In genomic region chr8:72589286-72589685, GRCm38 (mm10) we compare ENCODE assay signal across 13 mouse cellular contexts. TPM values are rescaled to one million over a fixed set of nuclear protein-coding genes. Genes with fewer than 3 reads are reported as not detected.
DNase-seq lines count a peak whose midpoint lies in the region; ATAC-seq and TF ChIP-seq lines count a peak whose summit lies in the region.
"Had no signal": no experiment of that assay in that cellular context is flagged by ENCODE, and none has a peak within 500 bp of the region (broad histone marks: within the 10 kb centered on the region; RNA-seq: fewer than 3 reads in every experiment).

No protein-coding gene starts in this region.

- H3K4me2 ChIP-seq in heart, postnatal 0 days (ENCODE audit: low read depth, low read length): no peak overlapping the region
- no peak overlapping the region for H3K4me2 ChIP-seq in hindbrain, embryonic 11.5 days (replicated peaks; ENCODE audit: low read depth, low read length)
- H3K4me2 ChIP-seq in midbrain, embryonic 13.5 days (replicated peaks): no peak overlapping the region

- 48% methylated on average over 7 of the region's 7 CpGs for WGBS in heart, postnatal 0 days
- WGBS in hindbrain, embryonic 11.5 days: 88% methylated on average over 7 of the region's 7 CpGs
- 86% methylated on average over 7 of the region's 7 CpGs for WGBS in midbrain, embryonic 13.5 days

- no peak for TF ChIP-seq CTCF in heart, postnatal 0 days (IDR thresholded peaks at IDR 0.05; ENCODE audit: low read depth)

- H3K9me3 ChIP-seq in heart, postnatal 0 days (replicated peaks; ENCODE audit: control insufficient read depth, low read length): no peaks in the 10 kb centered on the region
- no peaks in the 10 kb centered on the region for H3K9me3 ChIP-seq in hindbrain, embryonic 11.5 days (ENCODE audit: control insufficient read depth, low read length)
- no peaks in the 10 kb centered on the region for H3K9me3 ChIP-seq in midbrain, embryonic 13.5 days

- TF ChIP-seq EP300 in heart, postnatal 0 days (IDR thresholded peaks at IDR 0.05; ENCODE audit: low read depth): no peak

- H3K4me1 ChIP-seq in heart, postnatal 0 days (ENCODE audit: control insufficient read depth, insufficient read depth): peaks cover 21% of the 10 kb centered on the region
- no peaks in the 10 kb centered on the region for H3K4me1 ChIP-seq in hindbrain, embryonic 11.5 days (replicated peaks; ENCODE audit: control insufficient read depth, insufficient read depth, low read length)
- no peaks in the 10 kb centered on the region for H3K4me1 ChIP-seq in midbrain, embryonic 13.5 days (replicated peaks)

- H3K27ac ChIP-seq in heart, postnatal 0 days (ENCODE audit: low read depth): peak overlapping the region; percentile 93
- H3K27ac ChIP-seq in hindbrain, embryonic 11.5 days (ENCODE audit: low read depth, low read length): no peak overlapping the region
- no peak overlapping the region for H3K27ac ChIP-seq in midbrain, embryonic 13.5 days

- peak; percentile 91 for DNase-seq in right cerebral cortex, adult 18-20 months
- no peak for DNase-seq in right cerebral cortex, postnatal 4 days
- DNase-seq in heart, postnatal 0 days (ENCODE audit: low spot score): peak; percentile 43
- DNase-seq in left cerebral cortex, adult 8-10 months (ENCODE audit: low spot score in 2 of 2): peak; percentile 48 to 89
- DNase-seq in telencephalon, adult 2 months (ENCODE audit: low read depth, low spot score): peak; percentile 87
- DNase-seq in MN1 (ENCODE audit: low spot score): no peak
- DNase-seq in hindbrain, embryonic 11.5 days (ENCODE audit: low spot score): no peak
- DNase-seq: kidney, postnatal 10 days; liver, postnatal 0 days; thymus, adult 2 months had no signal

- H3K27me3 ChIP-seq in heart, postnatal 0 days (ENCODE audit: control insufficient read depth, insufficient read depth, low read length): no peaks in the 10 kb centered on the region
- H3K27me3 ChIP-seq in hindbrain, embryonic 11.5 days (ENCODE audit: control insufficient read depth, insufficient read depth, low read length): no peaks in the 10 kb centered on the region
- H3K27me3 ChIP-seq in midbrain, embryonic 13.5 days: no peaks in the 10 kb centered on the region

- H3K4me3 ChIP-seq in heart, postnatal 0 days (ENCODE audit: low read depth, low read length): no peak overlapping the region
- no peak overlapping the region for H3K4me3 ChIP-seq in hindbrain, embryonic 11.5 days (ENCODE audit: low read depth, low read length)
- no peak overlapping the region for H3K4me3 ChIP-seq in midbrain, embryonic 13.5 days (replicated peaks)

- no peak overlapping the region for H3K9ac ChIP-seq in heart, postnatal 0 days (replicated peaks; ENCODE audit: low read depth, low read length)
- no peak overlapping the region for H3K9ac ChIP-seq in hindbrain, embryonic 11.5 days (ENCODE audit: low read depth, low read length)
- H3K9ac ChIP-seq in midbrain, embryonic 13.5 days (replicated peaks): no peak overlapping the region
- H3K9ac ChIP-seq: liver, postnatal 0 days had no signal

- no peaks in the 10 kb centered on the region; the same call in 1 of the 2 replicates for H3K36me3 ChIP-seq in heart, postnatal 0 days (replicated peaks; ENCODE audit: control insufficient read depth, insufficient read depth, low read length)
- no peaks in the 10 kb centered on the region for H3K36me3 ChIP-seq in hindbrain, embryonic 11.5 days (ENCODE audit: control insufficient read depth, insufficient read depth, low read length)
- no peaks in the 10 kb centered on the region for H3K36me3 ChIP-seq in midbrain, embryonic 13.5 days

- ATAC-seq in heart, postnatal 0 days (ENCODE audit: insufficient read depth, low read depth): no peak
- no peak for ATAC-seq in hindbrain, embryonic 11.5 days (ENCODE audit: low FRiP score)
- no peak for ATAC-seq in midbrain, embryonic 13.5 days
- ATAC-seq: CD4-positive, CD25-positive, alpha-beta regulatory T cell, adult 4 months; liver, postnatal 0 days had no signal

RNA-seq across cellular contexts. Expression of gene Tmem38a, which starts 17.4 kb away (rescaled TPM):
- 278 and 325 TPM in 2 replicates for total RNA-seq in heart, postnatal 0 days (2014; rRNA removed; ENCODE audit: low replicate concordance)
- polyA plus RNA-seq in heart, postnatal 0 days (2015; fragmentation: Nextera tagmentation; extraction: Ambion mirVana): 205 and 214 TPM in 2 replicates
- total RNA-seq in left cerebral cortex, adult 8-10 months (2022): 100 to 1,000 TPM in 3 of 4 experiments, 10 to 100 TPM in 1; 99.3 to 108 (median 103) TPM
- polyA plus RNA-seq in hindbrain, embryonic 11.5 days (2014; fragmentation: Nextera tagmentation; extraction: Ambion mirVana): 9.6 and 10.2 TPM in 2 replicates
- 15.5 and 16.0 TPM in 2 replicates for polyA plus RNA-seq in midbrain, embryonic 13.5 days (2015; fragmentation: Nextera tagmentation; extraction: Ambion mirVana)

RNA-seq across cellular contexts. Expression of gene Smim7, which starts 18.4 kb away (rescaled TPM):
- 101 and 108 TPM in 2 replicates for total RNA-seq in heart, postnatal 0 days (2014; rRNA removed; ENCODE audit: low replicate concordance)
- polyA plus RNA-seq in heart, postnatal 0 days (2015; fragmentation: Nextera tagmentation; extraction: Ambion mirVana): 116 and 120 TPM in 2 replicates
- total RNA-seq in left cerebral cortex, adult 8-10 months (2022): 100 to 1,000 TPM; 107 to 130 (median 118) TPM
- polyA plus RNA-seq in hindbrain, embryonic 11.5 days (2014; fragmentation: Nextera tagmentation; extraction: Ambion mirVana): 126 and 136 TPM in 2 replicates
- polyA plus RNA-seq in midbrain, embryonic 13.5 days (2015; fragmentation: Nextera tagmentation; extraction: Ambion mirVana): 129 and 135 TPM in 2 replicates

RNA-seq across cellular contexts. Expression of gene Med26, which starts 41.2 kb away (rescaled TPM):
- total RNA-seq in heart, postnatal 0 days (2014; rRNA removed; ENCODE audit: low replicate concordance): 6.0 and 17.0 TPM in 2 replicates
- polyA plus RNA-seq in heart, postnatal 0 days (2015; fragmentation: Nextera tagmentation; extraction: Ambion mirVana): 6.2 and 6.6 TPM in 2 replicates
- total RNA-seq in left cerebral cortex, adult 8-10 months (2022): 10 to 100 TPM in 1 of 4 experiments, 1 to 10 TPM in 3; 8.8 to 10.7 (median 9.2) TPM
- polyA plus RNA-seq in hindbrain, embryonic 11.5 days (2014; fragmentation: Nextera tagmentation; extraction: Ambion mirVana): 11.2 and 13.0 TPM in 2 replicates
- polyA plus RNA-seq in midbrain, embryonic 13.5 days (2015; fragmentation: Nextera tagmentation; extraction: Ambion mirVana): 16.6 and 17.7 TPM in 2 replicates

RNA-seq across cellular contexts. Expression of gene Nwd1, which starts 57.2 kb away (rescaled TPM):
- total RNA-seq in heart, postnatal 0 days (2014; rRNA removed; ENCODE audit: low replicate concordance): 2.0 and 2.3 TPM in 2 replicates
- 0.15 and 0.20 TPM in 2 replicates for polyA plus RNA-seq in heart, postnatal 0 days (2015; fragmentation: Nextera tagmentation; extraction: Ambion mirVana)
- total RNA-seq in left cerebral cortex, adult 8-10 months (2022): 10 to 100 TPM; 36.7 to 41.7 (median 39.7) TPM
- polyA plus RNA-seq in hindbrain, embryonic 11.5 days (2014; fragmentation: Nextera tagmentation; extraction: Ambion mirVana): 0.03 TPM in 1 of 2 replicates, not detected in the other
- 0.45 and 0.70 TPM in 2 replicates for polyA plus RNA-seq in midbrain, embryonic 13.5 days (2015; fragmentation: Nextera tagmentation; extraction: Ambion mirVana)
- total RNA-seq: monocyte, adult 5-6 weeks had no signal
- polyA plus RNA-seq: liver, postnatal 0 days had no signal

Comparison
In these comparisons a context has a peak if more than half of its experiments do, and no peak if none do; other contexts are left out.
1. DNase-seq: peak in right cerebral cortex, adult 18-20 months (single experiment), heart, postnatal 0 days (single experiment), left cerebral cortex, adult 8-10 months (2 of 2) and telencephalon, adult 2 months (single experiment); none in right cerebral cortex, postnatal 4 days (single experiment), MN1 (single experiment) and hindbrain, embryonic 11.5 days (single experiment).
2. RNA of gene Tmem38a, which starts 17.4 kb away (polyA plus RNA-seq): 205 to 214 TPM in heart, postnatal 0 days; 15.5 to 16.0 TPM in midbrain, embryonic 13.5 days and 9.6 to 10.2 TPM in hindbrain, embryonic 11.5 days; every median in the first group is over 10 times any median in the second.